ENCODE assay signal across 8 mouse cellular contexts in genomic region chr9:88404088-88404487, GRCm38 (mm10). TPM values are rescaled to one million over a fixed set of nuclear protein-coding genes. Genes with fewer than 3 reads are reported as not detected.
DNase-seq lines count a peak whose midpoint lies in the region; ATAC-seq and TF ChIP-seq lines count a peak whose summit lies in the region.

No protein-coding gene starts in this region.

- ATAC-seq in heart, embryonic 13.5 days (ENCODE audit: extremely low read depth, insufficient number of reproducible peaks, low FRiP score, low TSS enrichment): no peak
- ATAC-seq in lung, postnatal 0 days: peak; percentile 84
- no peak for ATAC-seq in neural tube, embryonic 15.5 days (ENCODE audit: low FRiP score)

- H3K4me3 ChIP-seq in heart, embryonic 13.5 days: no peak overlapping the region
- no peak overlapping the region for H3K4me3 ChIP-seq in lung, postnatal 0 days (ENCODE audit: low read depth, low read length)
- H3K4me3 ChIP-seq in thymus, adult 2 months (ENCODE audit: control insufficient read depth, insufficient read depth, low read length): no peak overlapping the region
- H3K4me3 ChIP-seq in neural tube, embryonic 15.5 days (replicated peaks): no peak overlapping the region

- no peak for TF ChIP-seq CTCF in brain, embryonic 14.5 days (IDR thresholded peaks at IDR 0.05; ENCODE audit: borderline replicate concordance, extremely low read depth, insufficient read depth, insufficient read length)
- TF ChIP-seq CTCF in lung, postnatal 0 days (IDR thresholded peaks at IDR 0.05): no peak
- TF ChIP-seq CTCF in thymus, adult 2 months (IDR thresholded peaks at IDR 0.05; ENCODE audit: borderline replicate concordance, control insufficient read depth, extremely low read depth, insufficient read depth, low read length, poor library complexity): no peak

- DNase-seq in kidney, postnatal 10 days: peak; percentile 30
- DNase-seq in kidney, adult 18-20 months: no peak
- peak; percentile 3 for DNase-seq in brain, embryonic 14.5 days (ENCODE audit: low read depth)
- DNase-seq in lung, postnatal 0 days (ENCODE audit: low spot score): peak; percentile 83
- peak; percentile 32 for DNase-seq in thymus, adult 2 months
- DNase-seq in Muller cell, postnatal 12 days (ENCODE audit: inconsistent ontology term): no peak

- WGBS in heart, embryonic 13.5 days: 43% methylated on average over 10 of the region's 10 CpGs
- 45% methylated on average over 10 of the region's 10 CpGs for WGBS in lung, postnatal 0 days
- WGBS in thymus, adult 2 months: 38% methylated on average over 10 of the region's 10 CpGs
- 76% methylated on average over 10 of the region's 10 CpGs for WGBS in neural tube, embryonic 15.5 days

- H3K9me3 ChIP-seq in heart, embryonic 13.5 days: no peaks in the 10 kb centered on the region
- no peaks in the 10 kb centered on the region for H3K9me3 ChIP-seq in lung, postnatal 0 days (ENCODE audit: low read length)
- no peaks in the 10 kb centered on the region for H3K9me3 ChIP-seq in neural tube, embryonic 15.5 days (replicated peaks)

- H3K4me1 ChIP-seq in heart, embryonic 13.5 days: 0 out of 2 replicates have a peak, but pooled peaks cover 5% of the 10 kb centered on the region
- no peaks in the 10 kb centered on the region for H3K4me1 ChIP-seq in lung, postnatal 0 days (ENCODE audit: insufficient read depth, low read depth, low read length)
- H3K4me1 ChIP-seq in thymus, adult 2 months (replicated peaks; ENCODE audit: control insufficient read depth, insufficient read depth, low read length): no peaks in the 10 kb centered on the region
- H3K4me1 ChIP-seq in neural tube, embryonic 15.5 days: no peaks in the 10 kb centered on the region

- no peak for TF ChIP-seq POLR2A in brain, embryonic 14.5 days (IDR thresholded peaks at IDR 0.05; ENCODE audit: borderline replicate concordance, extremely low read depth, insufficient read depth, insufficient read length, poor library complexity, severe bottlenecking)
- no peak for TF ChIP-seq POLR2A in thymus, adult 2 months (IDR thresholded peaks at IDR 0.05; ENCODE audit: control insufficient read depth, extremely low read depth, insufficient read depth, low read length, poor library complexity)

- no peaks in the 10 kb centered on the region for H3K27me3 ChIP-seq in heart, embryonic 13.5 days (replicated peaks)
- no peaks in the 10 kb centered on the region for H3K27me3 ChIP-seq in lung, postnatal 0 days (replicated peaks; ENCODE audit: insufficient read depth, low read length)
- no peaks in the 10 kb centered on the region for H3K27me3 ChIP-seq in thymus, adult 2 months (ENCODE audit: control insufficient read depth, insufficient read depth, low read length)
- H3K27me3 ChIP-seq in neural tube, embryonic 15.5 days (replicated peaks): no peaks in the 10 kb centered on the region

- H3K36me3 ChIP-seq in heart, embryonic 13.5 days: peaks cover 60% of the 10 kb centered on the region
- peaks cover 9% of the 10 kb centered on the region; the same call in 1 of the 2 replicates for H3K36me3 ChIP-seq in lung, postnatal 0 days (ENCODE audit: insufficient read depth, low read length)
- H3K36me3 ChIP-seq in thymus, adult 2 months (ENCODE audit: control insufficient read depth, insufficient read depth, low read length): no peaks in the 10 kb centered on the region
- H3K36me3 ChIP-seq in neural tube, embryonic 15.5 days: peaks cover 22% of the 10 kb centered on the region

- peak overlapping the region; percentile 17; the same call in 1 of the 2 replicates for H3K27ac ChIP-seq in heart, embryonic 13.5 days (replicated peaks)
- H3K27ac ChIP-seq in lung, postnatal 0 days (ENCODE audit: low read length): peak overlapping the region; percentile 21; the same call in 1 of the 2 replicates
- H3K27ac ChIP-seq in thymus, adult 2 months (ENCODE audit: control insufficient read depth, insufficient read depth, low read length): no peak overlapping the region
- H3K27ac ChIP-seq in neural tube, embryonic 15.5 days (replicated peaks): no peak overlapping the region

- peak overlapping the region; percentile 16; the same call in 1 of the 2 replicates for H3K4me2 ChIP-seq in heart, embryonic 13.5 days
- H3K4me2 ChIP-seq in lung, postnatal 0 days (replicated peaks; ENCODE audit: low read depth, low read length): 0 out of 2 replicates have a peak overlapping the region, but pooled peaks have one; percentile 17
- H3K4me2 ChIP-seq in neural tube, embryonic 15.5 days: no peak overlapping the region

- TF ChIP-seq EP300 in lung, postnatal 0 days (IDR thresholded peaks at IDR 0.05): no peak

- H3K9ac ChIP-seq in heart, embryonic 13.5 days: no peak overlapping the region
- no peak overlapping the region for H3K9ac ChIP-seq in lung, postnatal 0 days (replicated peaks; ENCODE audit: low read depth)
- no peak overlapping the region for H3K9ac ChIP-seq in neural tube, embryonic 15.5 days (replicated peaks)

RNA-seq across cellular contexts. Expression of gene Snx14, which starts 34.7 kb away (rescaled TPM):
- polyA plus RNA-seq in brain, embryonic 14.5 days (2012; rRNA removed): 30.4 and 30.6 TPM in 2 replicates
- 24.9 and 26.8 TPM in 2 replicates for polyA plus RNA-seq in heart, embryonic 13.5 days (2015; fragmentation: Nextera tagmentation; extraction: Ambion mirVana)
- polyA plus RNA-seq in lung, postnatal 0 days (2015; fragmentation: Nextera tagmentation; extraction: Ambion mirVana): 20.3 and 23.3 TPM in 2 replicates
- 10.3 and 10.6 TPM in 2 replicates for polyA plus RNA-seq in thymus, adult 2 months (2012; rRNA removed)
- polyA plus RNA-seq in neural tube, embryonic 15.5 days (2015; fragmentation: Nextera tagmentation; extraction: Ambion mirVana): 35.9 and 37.2 TPM in 2 replicates

RNA-seq across cellular contexts. Expression of gene Gm20537, which starts 52.3 kb away (rescaled TPM):
- polyA plus RNA-seq in brain, embryonic 14.5 days (2012; rRNA removed): 0.86 and 0.88 TPM in 2 replicates
- 0.47 and 0.97 TPM in 2 replicates for polyA plus RNA-seq in heart, embryonic 13.5 days (2015; fragmentation: Nextera tagmentation; extraction: Ambion mirVana)
- not detected in 2 replicates for polyA plus RNA-seq in lung, postnatal 0 days (2015; fragmentation: Nextera tagmentation; extraction: Ambion mirVana)
- polyA plus RNA-seq in thymus, adult 2 months (2012; rRNA removed): 1.1 and 1.3 TPM in 2 replicates
- 0.59 and 0.60 TPM in 2 replicates for polyA plus RNA-seq in neural tube, embryonic 15.5 days (2015; fragmentation: Nextera tagmentation; extraction: Ambion mirVana)

Comparison
In these comparisons a context has a peak if more than half of its experiments do, and no peak if none do; other contexts are left out.
1. DNase-seq: peak in kidney, postnatal 10 days (single experiment), brain, embryonic 14.5 days (single experiment), lung, postnatal 0 days (single experiment) and thymus, adult 2 months (single experiment); none in kidney, adult 18-20 months (single experiment) and Muller cell, postnatal 12 days (single experiment).
2. H3K27ac ChIP-seq: peak in heart, embryonic 13.5 days (single experiment) and lung, postnatal 0 days (single experiment); none in thymus, adult 2 months (single experiment) and neural tube, embryonic 15.5 days (single experiment).